Mouse (Mus musculus): ENCODE data around the gene Fam204a.

The Fam204a gene

GRCm38 (mm10) chr19:60160611-60161274 lies 65.8 kb downstream of the Fam204a start:
- in situ Hi-C loops (cut with MboI) = no loop called here

- in situ Hi-C loops (cut with MboI) = no loop called here
These were observed 66.7 kb downstream of the Fam204a start for GRCm38 (mm10) chr19:60159827-60160226.

GRCm38 (mm10) chr19:60155266-60155665 lies 71.2 kb downstream of the Fam204a start:
- in situ Hi-C loops (cut with MboI) = no loop called here

- in situ Hi-C loops (cut with MboI) = no loop called here
These were observed 73.4 kb downstream of the Fam204a start for GRCm38 (mm10) chr19:60153096-60153495.

GRCm38 (mm10) chr19:60150056-60150455 lies 76.4 kb downstream of the Fam204a start:
- in situ Hi-C loops (cut with MboI) = no loop called here

GRCm38 (mm10) chr19:60149078-60149960 lies 77.2 kb downstream of the Fam204a start:
- in situ Hi-C loops (cut with MboI) = no loop called here
